Mouse (Mus musculus) heart, embryonic 14.5 days (tissue): ENCODE data around the gene Ncmap. TPM values are rescaled to one million over a fixed set of nuclear protein-coding genes. Genes with fewer than 3 reads are reported as not detected.

ENCODE experiments used
- ATAC-seq: fragments of 200-750 bp; cut with Nextera tagmentation; 2 replicates; pipeline ENCODE4 v1.8.0; 2017; ENCODE audit warnings: low read depth, moderate TSS enrichment; ENCODE audit not compliant: insufficient number of reproducible peaks, insufficient read depth, low FRiP score
- H3K27ac ChIP-seq, 2 experiments: fragments of 200-500 bp in 1 of 2; fragments of 300-500 bp in 1 of 2; sonication (generic) in 1 of 2; replicated peaks in 1 of 2; 2 replicates each; pipeline ENCODE4 v1.5.1; 2012 to 2014; ENCODE audit warnings: low read depth in 2 of 2, low read length in 2 of 2, control low read depth in 1 of 2, mild to moderate bottlenecking in 1 of 2, mixed read lengths in 1 of 2; ENCODE audit not compliant: control insufficient read depth in 1 of 2, insufficient read depth in 1 of 2
- H3K27me3 ChIP-seq: fragments of 300-500 bp; sonication (generic); 2 replicates; pipeline ENCODE4 v1.6.1; 2014; ENCODE audit warnings: mild to moderate bottlenecking, low read length, control low read depth; ENCODE audit not compliant: control insufficient read depth, insufficient read depth
- H3K36me3 ChIP-seq: fragments of 300-500 bp; sonication (generic); 2 replicates; pipeline ENCODE4 v1.6.1; 2014; ENCODE audit warnings: mild to moderate bottlenecking, control low read depth, low read length, mixed read lengths; ENCODE audit not compliant: control insufficient read depth, insufficient read depth
- H3K4me1 ChIP-seq, 2 experiments: fragments of 200-500 bp in 1 of 2; fragments of 300-500 bp in 1 of 2; sonication (generic) in 1 of 2; 2 replicates each; pipeline ENCODE4 v1.6.1; 2012 to 2014; ENCODE audit warnings: low read length in 2 of 2, control low read depth in 1 of 2, mixed read lengths in 1 of 2; ENCODE audit not compliant: control insufficient read depth in 2 of 2, insufficient read depth in 2 of 2
- H3K4me2 ChIP-seq: fragments of 300-500 bp; sonication (generic); 2 replicates; pipeline ENCODE4 v1.6.1; 2014; ENCODE audit warnings: mild to moderate bottlenecking, low read length
- H3K4me3 ChIP-seq, 2 experiments: fragments of 200-500 bp in 1 of 2; fragments of 300-500 bp in 1 of 2; sonication (generic) in 1 of 2; 2 replicates each; pipeline ENCODE4 v1.5.1; 2012 to 2014; ENCODE audit warnings: low read length in 2 of 2, mild to moderate bottlenecking in 2 of 2, control low read depth in 1 of 2, low read depth in 1 of 2, moderate library complexity in 1 of 2; ENCODE audit not compliant: control insufficient read depth in 1 of 2, insufficient read depth in 1 of 2
- H3K9ac ChIP-seq: fragments of 300-500 bp; sonication (generic); 2 replicates; pipeline ENCODE4 v1.6.1; 2014; ENCODE audit warnings: mild to moderate bottlenecking, low read length
- H3K9me3 ChIP-seq: fragments of 300-500 bp; sonication (generic); 2 replicates; pipeline ENCODE4 v1.6.1; 2016; ENCODE audit warnings: low read length, control low read depth; ENCODE audit not compliant: control insufficient read depth
- WGBS: fragments of 180-500 bp; shearing (Covaris S2); extraction: QIAGEN DNeasy Blood & Tissue Kit; methylation state at CpG from one replicate; pipeline ENCODE4 v1.1.7; 2014; 5-methylcytosine and 5-hydroxymethylcytosine counted together
- polyA plus RNA-seq: library from polyadenylated mRNA; unstranded; fragments of >200 nt; fragmentation: Nextera tagmentation; extraction: Ambion mirVana; gene quantifications from 2 replicates; pipeline ENCODE4 v1.2.1, GENCODE M21; 2014

Ncmap gene
- polyA plus RNA-seq, 1 experiment from 2014 or later: 0.41 TPM

DNA sequence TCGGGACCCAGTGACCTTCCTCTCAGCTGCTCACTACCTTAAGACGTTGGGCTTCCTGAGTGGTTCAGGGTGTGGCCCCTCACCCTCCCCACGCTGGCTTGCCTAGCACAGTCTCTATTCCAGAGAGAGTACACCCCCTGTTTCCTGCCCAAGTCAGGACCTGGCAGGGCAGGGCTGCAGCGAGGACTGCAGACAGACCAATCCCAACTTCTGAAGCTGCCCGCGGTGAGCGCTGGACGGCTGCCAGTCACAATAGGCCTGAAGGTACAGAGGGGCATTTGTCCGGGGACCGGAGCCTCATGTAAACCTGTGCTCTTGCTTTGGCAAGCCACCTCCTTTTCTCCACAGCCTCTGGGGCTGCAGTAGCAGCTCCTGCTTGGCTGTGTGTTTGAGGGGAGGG, 12.4 kb downstream of the Ncmap start:
- Histone ChIP-seq H3K4me1 (0 out of 4 replicates have a peak, but pooled peaks cover 0 to 2% of the 10 kb centered on the region in 2 experiments), H3K9ac (no peak overlapping the region), H3K4me2 (peak overlapping the region; percentile 4), H3K9me3 (no peaks in the 10 kb centered on the region), H3K4me3 (no peak overlapping the region), H3K27ac (no peak overlapping the region), H3K36me3 (no peaks in the 10 kb centered on the region), H3K27me3 (peaks cover 6% of the 10 kb centered on the region)
- no peak for ATAC-seq
- 45% methylated on average over 10 of the region's 10 CpGs for WGBS

DNA sequence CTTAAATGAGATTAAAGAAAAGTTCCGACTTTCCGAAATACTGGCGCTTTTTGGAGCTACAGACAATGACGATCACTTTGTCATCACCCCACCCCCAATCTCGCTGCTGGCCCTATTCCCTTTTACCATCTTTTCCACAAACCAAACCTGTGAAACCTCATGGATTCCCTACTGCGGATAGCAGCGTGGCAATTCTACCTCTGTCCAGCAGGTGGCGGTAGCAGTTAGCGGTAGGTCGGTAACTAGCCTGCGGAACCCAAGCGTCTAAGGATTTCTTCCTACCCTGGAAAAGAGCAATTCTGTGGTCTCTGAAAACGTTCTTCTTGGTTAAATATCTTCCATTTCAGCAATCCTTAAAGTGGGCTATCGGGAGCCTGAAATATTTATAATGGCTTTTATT, 15.7 kb downstream of the Ncmap start:
- Histone ChIP-seq H3K4me1 (0 out of 4 replicates have a peak, but pooled peaks cover 0 to 2% of the 10 kb centered on the region in 2 experiments), H3K4me2 (no peak overlapping the region), H3K27ac (no peak overlapping the region), H3K36me3 (no peaks in the 10 kb centered on the region), H3K9ac (no peak overlapping the region), H3K27me3 (peaks cover 6% of the 10 kb centered on the region), H3K4me3 (no peak overlapping the region), H3K9me3 (no peaks in the 10 kb centered on the region)
- 2% methylated on average over 14 of the region's 14 CpGs for WGBS
- ATAC-seq: no peak

DNA sequence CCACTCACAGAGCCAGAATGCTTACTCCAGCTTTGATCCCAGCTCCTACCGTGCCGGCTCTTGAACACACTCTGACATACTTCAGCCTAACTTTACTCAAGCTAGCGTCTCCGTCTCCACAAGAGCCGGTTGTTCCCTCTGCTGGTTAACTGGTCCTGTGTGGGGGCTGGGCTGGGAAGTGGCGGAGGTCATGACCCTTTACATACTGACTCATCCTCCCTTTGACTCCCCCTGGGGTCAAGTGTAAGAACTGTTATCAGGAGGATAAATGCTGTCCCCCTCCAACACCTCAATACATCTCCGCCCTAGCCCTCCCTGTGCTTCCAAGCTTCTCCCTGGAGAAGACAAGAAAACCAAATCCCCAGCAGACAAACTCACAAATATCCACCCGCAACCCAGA, 16.7 kb downstream of the Ncmap start:
- no peaks in the 10 kb centered on the region for H3K9me3 ChIP-seq
- H3K9ac ChIP-seq: no peak overlapping the region

DNA sequence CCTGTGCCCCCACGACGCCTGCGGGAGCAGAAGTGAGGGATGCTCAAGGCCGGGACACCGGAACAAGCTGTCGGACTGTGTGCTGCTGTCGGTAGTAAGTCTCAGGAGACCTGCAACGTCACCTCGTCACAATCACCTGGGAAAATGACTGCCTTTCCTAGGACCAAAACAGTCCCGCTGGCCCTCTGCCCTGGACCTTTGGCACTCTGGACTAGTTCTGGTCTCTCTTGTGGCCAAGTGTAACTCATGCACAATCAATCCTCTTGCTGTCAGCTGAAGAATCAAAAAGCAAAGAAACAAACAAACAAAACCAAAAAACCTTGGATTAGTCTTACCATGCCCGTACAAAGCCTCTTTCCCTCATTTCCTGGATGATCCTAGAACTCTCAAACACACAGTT, 20.8 kb downstream of the Ncmap start:
- Histone ChIP-seq H3K9me3 (peaks cover 4% of the 10 kb centered on the region; the same call in 1 of the 2 replicates), H3K27me3 (no peaks in the 10 kb centered on the region), H3K9ac (no peak overlapping the region), H3K27ac (no peak overlapping the region), H3K4me3 (no peak overlapping the region), H3K4me2 (no peak overlapping the region), H3K4me1 (no peaks in the 10 kb centered on the region), H3K36me3 (no peaks in the 10 kb centered on the region)
- WGBS: 73% methylated on average over 11 of the region's 11 CpGs
- no peak for ATAC-seq

More for the DNA sequence above, 16.7 kb downstream of the Ncmap start:
- no peak overlapping the region for H3K4me3 ChIP-seq
- no peak overlapping the region for H3K4me2 ChIP-seq
- 0 out of 4 replicates have a peak, but pooled peaks cover 0 to 2% of the 10 kb centered on the region in 2 experiments for H3K4me1 ChIP-seq
- ATAC-seq: no peak
- peaks cover 6% of the 10 kb centered on the region for H3K27me3 ChIP-seq
- no peaks in the 10 kb centered on the region for H3K36me3 ChIP-seq
- 42% methylated on average over 8 of the region's 8 CpGs for WGBS
- H3K27ac ChIP-seq: no peak overlapping the region

- 61% methylated on average over 3 of the region's 3 CpGs for WGBS
- no peaks in the 10 kb centered on the region for H3K27me3 ChIP-seq
- no peaks in the 10 kb centered on the region for H3K4me1 ChIP-seq
- ATAC-seq: no peak
- peaks cover 4% of the 10 kb centered on the region; the same call in 1 of the 2 replicates for H3K9me3 ChIP-seq
- H3K4me2 ChIP-seq: no peak overlapping the region
- no peak overlapping the region for H3K9ac ChIP-seq
- H3K27ac ChIP-seq: no peak overlapping the region
- no peaks in the 10 kb centered on the region for H3K36me3 ChIP-seq
- no peak overlapping the region for H3K4me3 ChIP-seq
These were observed 22.6 kb downstream of the Ncmap start for GRCm38 (mm10) chr4:135375444-135375843.

DNA sequence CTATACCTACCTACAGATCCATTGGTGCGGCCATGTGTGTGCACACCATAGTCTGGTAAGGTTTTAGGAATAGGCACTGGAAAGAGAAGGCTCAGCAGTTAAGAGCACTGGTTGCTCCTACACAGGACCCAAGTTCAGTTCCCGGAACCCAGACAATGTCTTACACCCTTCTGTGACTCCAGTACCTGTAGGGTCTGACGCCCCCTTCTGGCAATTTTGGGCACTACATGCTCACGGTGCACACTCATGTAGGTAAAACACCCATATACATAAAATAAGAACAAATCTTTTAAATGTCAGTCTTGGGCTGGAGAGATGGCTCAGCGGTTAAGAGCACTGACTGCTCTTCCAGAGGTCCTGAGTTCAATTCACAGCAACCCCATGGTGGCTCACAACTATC, 24.7 kb downstream of the Ncmap start:
- peaks cover 4% of the 10 kb centered on the region; the same call in 1 of the 2 replicates for H3K9me3 ChIP-seq
- H3K27ac ChIP-seq: no peak overlapping the region
- WGBS: 72% methylated on average over 5 of the region's 5 CpGs
- no peak overlapping the region for H3K9ac ChIP-seq
- H3K27me3 ChIP-seq: no peaks in the 10 kb centered on the region
- no peaks in the 10 kb centered on the region for H3K36me3 ChIP-seq
- H3K4me3 ChIP-seq: no peak overlapping the region
- H3K4me1 ChIP-seq: no peaks in the 10 kb centered on the region
- ATAC-seq: no peak
- H3K4me2 ChIP-seq: no peak overlapping the region

GRCm38 (mm10) chr4:135370372-135370771, 27.7 kb downstream of the Ncmap start:
- Histone ChIP-seq H3K9ac (no peak overlapping the region), H3K4me3 (no peak overlapping the region), H3K9me3 (peaks cover 1% of the 10 kb centered on the region; the same call in 1 of the 2 replicates), H3K27ac (no peak overlapping the region), H3K4me1 (no peaks in the 10 kb centered on the region), H3K36me3 (no peaks in the 10 kb centered on the region), H3K27me3 (no peaks in the 10 kb centered on the region), H3K4me2 (no peak overlapping the region)
- WGBS: 79% methylated on average over 11 of the region's 11 CpGs
- ATAC-seq: no peak

DNA sequence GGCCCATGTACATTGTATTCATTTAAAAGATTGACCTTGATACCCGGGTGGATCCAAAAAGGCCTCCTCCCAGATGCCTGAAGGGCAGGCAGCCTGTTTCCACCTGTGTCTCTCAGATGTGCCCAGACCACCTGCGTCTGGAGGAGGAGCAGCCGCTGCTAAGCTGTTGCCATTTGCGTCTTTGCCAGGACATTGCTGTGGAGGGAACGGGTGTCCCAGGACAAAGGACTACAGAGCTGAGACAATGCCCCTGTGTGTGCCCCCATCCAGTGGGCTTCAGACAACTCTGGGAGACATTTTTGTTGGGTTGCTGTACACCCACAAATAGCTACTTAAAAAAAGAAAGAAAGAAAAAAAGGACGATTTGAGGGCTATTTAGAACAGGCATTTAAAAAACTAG, 35.2 kb downstream of the Ncmap start:
- no peaks in the 10 kb centered on the region for H3K9me3 ChIP-seq
- ATAC-seq: no peak
- H3K4me2 ChIP-seq: no peak overlapping the region
- 42% methylated on average over 6 of the region's 6 CpGs for WGBS
- H3K4me1 ChIP-seq: no peaks in the 10 kb centered on the region; a peak in 1 of 4 replicates
- no peak overlapping the region for H3K4me3 ChIP-seq
- H3K9ac ChIP-seq: no peak overlapping the region
- no peaks in the 10 kb centered on the region for H3K27me3 ChIP-seq
- no peak overlapping the region for H3K27ac ChIP-seq
- H3K36me3 ChIP-seq: no peaks in the 10 kb centered on the region
